Mouse (Mus musculus) neural tube, embryonic 15.5 days (tissue): Measurements from ENCODE around the gene Zfp287. TPM values are rescaled to one million over a fixed set of nuclear protein-coding genes. Genes with fewer than 3 reads are reported as not detected.
A peak's percentile ranks its signal among the peaks of the same experiment; 100 is the strongest.

Experiments
- ATAC-seq: fragments of 200-750 bp; cut with Nextera tagmentation; 2 replicates; pipeline ENCODE4 v1.8.0; 2017; ENCODE audit warnings: mild to moderate bottlenecking, moderate TSS enrichment, moderate library complexity; ENCODE audit not compliant: low FRiP score
- H3K27ac ChIP-seq: fragments of 300-500 bp; sonication (generic); replicated peaks from 2 replicates; pipeline ENCODE4 v1.5.1; 2015; ENCODE audit warnings: mild to moderate bottlenecking, inconsistent platforms
- H3K27me3 ChIP-seq: fragments of 300-500 bp; sonication (generic); replicated peaks from 2 replicates; pipeline ENCODE4 v1.6.1; 2015; ENCODE audit warnings: inconsistent platforms
- H3K36me3 ChIP-seq: fragments of 300-500 bp; sonication (generic); 2 replicates; pipeline ENCODE4 v1.6.1; 2015; ENCODE audit warnings: inconsistent platforms
- H3K4me1 ChIP-seq: fragments of 300-500 bp; sonication (generic); 2 replicates; pipeline ENCODE4 v1.6.1; 2015; ENCODE audit warnings: inconsistent platforms
- H3K4me2 ChIP-seq: fragments of 300-500 bp; sonication (generic); 2 replicates; pipeline ENCODE4 v1.6.1; 2015; ENCODE audit warnings: inconsistent platforms, mild to moderate bottlenecking, moderate library complexity
- H3K4me3 ChIP-seq: fragments of 300-500 bp; sonication (generic); replicated peaks from 2 replicates; pipeline ENCODE4 v1.5.1; 2015; ENCODE audit warnings: mild to moderate bottlenecking, inconsistent platforms
- H3K9ac ChIP-seq: fragments of 300-500 bp; sonication (generic); replicated peaks from 2 replicates; pipeline ENCODE4 v1.6.1; 2015; ENCODE audit warnings: mild to moderate bottlenecking, inconsistent platforms
- H3K9me3 ChIP-seq: fragments of 300-500 bp; sonication (generic); replicated peaks from 2 replicates; pipeline ENCODE4 v1.6.1; 2016; ENCODE audit warnings: inconsistent platforms
- WGBS: fragments of 180-500 bp; shearing (Covaris S2); methylation state at CpG from one replicate; pipeline ENCODE4 v1.1.7; 2015; ENCODE audit warnings: mixed read lengths; 5-methylcytosine and 5-hydroxymethylcytosine counted together
- polyA plus RNA-seq: library from polyadenylated mRNA; unstranded; fragments of >200 nt; fragmentation: Nextera tagmentation; extraction: Ambion mirVana; gene quantifications from 2 replicates; pipeline ENCODE4 v1.2.1, GENCODE M21; 2015

Zfp287 gene
- polyA plus RNA-seq, 1 experiment from 2014 or later: 18.0 TPM

DNA sequence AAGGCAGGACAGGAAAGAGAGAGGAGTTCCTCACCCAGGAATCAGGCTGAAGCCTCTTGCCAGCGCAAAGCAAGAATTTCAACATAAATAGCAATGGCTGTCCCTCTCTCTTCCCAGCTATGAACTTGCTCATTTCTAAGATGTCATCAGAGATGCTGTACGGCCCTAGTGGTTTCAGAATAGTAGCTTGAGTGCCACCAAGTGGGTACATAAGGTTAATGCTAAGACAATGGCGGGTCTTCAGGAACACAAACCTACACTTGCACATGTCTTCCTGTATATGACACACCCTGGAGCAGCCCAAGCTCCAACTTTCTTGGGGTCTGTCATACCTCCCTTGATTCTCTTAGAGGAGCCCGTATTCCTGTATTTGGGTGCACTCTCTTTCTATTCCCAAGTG lies 32.0 kb downstream of the Zfp287 start:
- Histone ChIP-seq H3K9ac (no peak overlapping the region), H3K4me3 (no peak overlapping the region), H3K4me1 (no peaks in the 10 kb centered on the region), H3K9me3 (no peaks in the 10 kb centered on the region), H3K4me2 (no peak overlapping the region), H3K27me3 (no peaks in the 10 kb centered on the region), H3K36me3 (no peaks in the 10 kb centered on the region), H3K27ac (no peak overlapping the region)
- whole genome bisulfite sequencing: 69% methylated on average over 4 of the region's 4 CpGs
- ATAC-seq: no peak

DNA sequence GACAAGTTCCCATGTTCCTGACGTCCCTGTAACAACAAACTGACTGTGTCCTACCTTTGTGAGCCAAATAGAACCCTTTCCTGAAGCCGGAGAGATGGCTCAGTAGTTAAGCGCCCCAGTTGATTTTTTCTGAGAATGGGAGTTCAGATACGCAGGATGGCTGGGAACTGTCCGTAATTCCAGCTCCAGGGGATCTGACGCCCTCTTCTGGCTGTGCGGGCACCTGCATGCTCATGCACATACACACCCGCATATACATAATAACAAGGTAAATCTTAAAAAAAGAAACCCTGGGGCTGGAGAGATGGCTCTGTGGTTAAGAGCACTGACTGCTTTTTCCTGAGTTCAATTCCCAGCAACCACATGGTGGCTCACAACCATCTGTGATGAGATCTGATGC lies 36.6 kb downstream of the Zfp287 start:
- H3K27ac ChIP-seq: no peak overlapping the region
- no peak overlapping the region for H3K4me3 ChIP-seq
- ATAC-seq: no peak
- H3K4me2 ChIP-seq: no peak overlapping the region
- no peaks in the 10 kb centered on the region for H3K36me3 ChIP-seq
- no peaks in the 10 kb centered on the region for H3K27me3 ChIP-seq
- H3K9me3 ChIP-seq: no peaks in the 10 kb centered on the region
- H3K9ac ChIP-seq: no peak overlapping the region
- H3K4me1 ChIP-seq: no peaks in the 10 kb centered on the region
- WGBS: 95% methylated on average over 8 of the region's 8 CpGs

DNA sequence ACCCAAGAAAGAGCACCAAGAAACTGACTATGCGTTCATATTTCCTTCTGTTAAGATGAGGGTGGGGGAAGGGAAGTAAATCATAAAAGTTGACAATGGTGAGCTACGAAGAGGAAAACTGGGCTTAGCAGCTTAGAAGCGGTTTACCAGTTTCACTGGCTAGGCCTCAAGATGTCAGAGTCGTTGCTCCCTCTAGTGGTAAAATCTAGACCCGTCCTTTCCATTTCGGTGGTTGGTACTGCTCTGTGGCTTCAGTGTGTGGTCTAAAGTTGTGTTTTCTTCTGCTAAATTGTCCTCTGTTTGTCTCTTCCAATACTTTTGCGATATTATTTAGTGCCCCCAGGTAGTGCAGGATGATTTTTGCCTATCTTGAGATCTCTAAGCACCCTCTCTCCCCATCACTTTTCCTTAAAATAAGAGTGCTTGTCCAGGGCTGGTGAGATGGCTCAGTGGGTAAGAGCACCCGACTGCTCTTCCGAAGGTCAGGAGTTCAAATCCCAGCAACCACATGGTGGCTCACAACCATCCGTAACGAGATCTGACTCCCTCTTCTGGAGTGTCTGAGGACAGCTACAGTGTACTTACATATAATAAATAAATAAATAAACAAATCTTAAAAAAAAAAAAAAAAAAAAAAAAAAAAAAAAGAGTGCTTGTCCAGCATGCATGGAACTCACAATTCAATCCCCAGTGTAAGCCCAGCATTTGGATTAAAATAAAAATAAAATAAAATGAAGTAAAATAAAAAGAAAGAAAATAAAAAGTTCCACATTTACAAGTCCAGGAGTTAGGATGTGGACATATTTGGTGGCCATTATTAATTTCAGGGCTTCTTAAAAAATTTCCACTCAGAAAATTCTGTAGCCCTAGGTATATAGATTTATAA lies 38.2 kb downstream of the Zfp287 start:
- H3K4me3 ChIP-seq: no peak overlapping the region
- no peak overlapping the region for H3K27ac ChIP-seq
- no peak overlapping the region for H3K9ac ChIP-seq
- H3K9me3 ChIP-seq: no peaks in the 10 kb centered on the region
- H3K36me3 ChIP-seq: no peaks in the 10 kb centered on the region
- H3K4me2 ChIP-seq: no peak overlapping the region
- peak; percentile 84 for ATAC-seq
- no peaks in the 10 kb centered on the region for H3K27me3 ChIP-seq
- WGBS: 28% methylated on average over 10 of the region's 11 CpGs
- H3K4me1 ChIP-seq: no peaks in the 10 kb centered on the region

DNA sequence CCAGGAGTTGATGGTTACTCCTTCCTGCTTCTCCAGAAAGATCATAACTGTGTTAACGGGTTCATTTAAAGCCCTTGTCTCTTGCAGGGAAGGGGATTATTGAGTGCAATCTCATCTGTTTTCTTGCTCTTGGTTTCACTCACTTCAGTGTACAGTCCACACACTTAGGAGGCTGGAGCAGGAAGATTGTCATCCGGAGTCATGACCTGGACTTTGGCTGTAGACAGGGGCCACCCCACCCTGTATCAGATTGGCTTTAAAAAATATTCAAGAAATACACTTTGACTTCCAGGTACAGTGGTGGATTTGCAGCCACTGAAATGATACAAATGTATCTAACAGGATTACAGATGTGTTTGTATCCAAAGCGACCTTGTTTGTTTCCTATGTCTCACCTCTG lies 40.1 kb downstream of the Zfp287 start:
- H3K36me3 ChIP-seq: no peaks in the 10 kb centered on the region

DNA sequence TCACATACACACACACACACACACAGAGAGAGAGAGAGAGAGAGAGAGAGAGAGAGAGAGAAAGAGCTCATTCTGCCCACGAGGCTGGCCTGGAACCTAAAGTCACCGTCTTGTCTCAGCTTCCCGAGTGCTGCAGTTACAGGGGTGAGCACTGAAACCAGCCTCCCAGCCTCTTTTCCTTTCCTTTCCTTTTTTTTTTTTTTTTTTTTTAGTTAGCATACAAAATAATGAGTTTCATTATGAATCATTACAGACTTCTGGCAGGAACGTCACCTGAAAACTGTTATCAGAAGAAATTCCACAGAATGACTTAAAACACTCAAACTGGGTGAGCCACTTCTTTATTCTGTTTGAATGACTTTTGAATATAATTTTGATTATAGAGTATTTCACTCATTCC lies 51.8 kb downstream of the Zfp287 start:
- H3K4me3 ChIP-seq: no peak overlapping the region
- H3K9ac ChIP-seq: no peak overlapping the region
- no peak for ATAC-seq
- no peaks in the 10 kb centered on the region for H3K36me3 ChIP-seq
- WGBS: 89% methylated on average over 4 of the region's 4 CpGs
- H3K27me3 ChIP-seq: no peaks in the 10 kb centered on the region
- H3K27ac ChIP-seq: no peak overlapping the region
- no peaks in the 10 kb centered on the region for H3K9me3 ChIP-seq
- peaks cover 6% of the 10 kb centered on the region for H3K4me1 ChIP-seq
- no peak overlapping the region for H3K4me2 ChIP-seq

More for the DNA sequence above, 40.1 kb downstream of the Zfp287 start:
- Histone ChIP-seq H3K27me3 (no peaks in the 10 kb centered on the region), H3K4me2 (no peak overlapping the region), H3K4me1 (no peaks in the 10 kb centered on the region), H3K27ac (no peak overlapping the region), H3K9me3 (no peaks in the 10 kb centered on the region), H3K9ac (no peak overlapping the region), H3K4me3 (no peak overlapping the region)
- 91% methylated on average over 3 of the region's 3 CpGs for WGBS
- no peak for ATAC-seq

DNA sequence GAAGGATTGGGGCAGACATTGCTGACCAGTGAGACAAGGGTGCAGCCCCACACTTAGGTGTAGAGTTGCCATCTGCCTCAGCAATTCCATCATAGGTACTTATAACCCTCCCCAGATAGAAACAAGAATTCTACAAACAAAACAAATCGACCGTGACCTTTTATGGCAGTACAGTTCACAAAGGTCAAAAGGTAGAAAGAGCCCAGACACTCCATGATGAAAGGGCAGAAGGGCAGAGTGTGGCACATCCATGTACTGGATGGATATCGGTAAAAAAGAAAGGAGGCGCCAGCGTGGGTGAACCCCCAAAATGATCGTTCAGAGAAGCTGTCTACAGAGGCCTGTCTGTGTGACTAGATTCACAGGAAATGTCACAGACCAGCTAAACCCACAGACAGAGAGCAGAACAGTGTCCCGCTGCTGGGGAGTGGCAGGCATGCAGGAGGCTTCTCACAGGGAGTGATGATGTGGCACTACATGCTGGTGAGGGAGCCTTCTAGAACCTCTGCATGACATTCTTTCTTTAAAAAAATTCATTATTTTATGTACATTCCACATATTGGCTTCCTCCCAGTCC lies 52.8 kb downstream of the Zfp287 start:
- WGBS: 88% methylated on average over 7 of the region's 7 CpGs
- Histone ChIP-seq H3K9ac (no peak overlapping the region), H3K27ac (no peak overlapping the region), H3K4me3 (no peak overlapping the region), H3K36me3 (no peaks in the 10 kb centered on the region), H3K4me1 (peaks cover 6% of the 10 kb centered on the region), H3K4me2 (no peak overlapping the region), H3K9me3 (no peaks in the 10 kb centered on the region), H3K27me3 (no peaks in the 10 kb centered on the region)
- no peak for ATAC-seq

GRCm38 (mm10) chr11:62676290-62676596 lies 55.5 kb downstream of the Zfp287 start:
- no peaks in the 10 kb centered on the region for H3K36me3 ChIP-seq
- H3K27ac ChIP-seq: no peak overlapping the region
- ATAC-seq: peak; percentile 50; the same call in 1 of the 2 replicates
- peaks cover 6% of the 10 kb centered on the region for H3K4me1 ChIP-seq
- H3K27me3 ChIP-seq: no peaks in the 10 kb centered on the region
- H3K9me3 ChIP-seq: no peaks in the 10 kb centered on the region
- whole genome bisulfite sequencing: 94% methylated on average over 4 of the region's 4 CpGs
- H3K4me3 ChIP-seq: no peak overlapping the region
- H3K9ac ChIP-seq: 0 out of 2 replicates have a peak overlapping the region, but pooled peaks have one; percentile 14
- H3K4me2 ChIP-seq: no peak overlapping the region

GRCm38 (mm10) chr11:62675480-62676289 lies 56.0 kb downstream of the Zfp287 start:
- Histone ChIP-seq H3K27ac (no peak overlapping the region), H3K4me3 (no peak overlapping the region), H3K36me3 (no peaks in the 10 kb centered on the region), H3K4me1 (peaks cover 6% of the 10 kb centered on the region), H3K4me2 (peak overlapping the region; percentile 58), H3K9ac (peak overlapping the region; percentile 14; the same call in 1 of the 2 replicates), H3K27me3 (no peaks in the 10 kb centered on the region), H3K9me3 (no peaks in the 10 kb centered on the region)
- 20% methylated on average over 17 of the region's 17 CpGs for WGBS
- peak; percentile 91 for ATAC-seq

- ATAC-seq: no peak
- WGBS: 83% methylated on average over 6 of the region's 6 CpGs
- no peak overlapping the region for H3K9ac ChIP-seq
- H3K36me3 ChIP-seq: no peaks in the 10 kb centered on the region
- H3K4me3 ChIP-seq: no peak overlapping the region
- no peak overlapping the region for H3K27ac ChIP-seq
- no peaks in the 10 kb centered on the region for H3K27me3 ChIP-seq
- H3K4me1 ChIP-seq: 0 out of 2 replicates have a peak, but pooled peaks cover 8% of the 10 kb centered on the region
- no peak overlapping the region for H3K4me2 ChIP-seq
- no peaks in the 10 kb centered on the region for H3K9me3 ChIP-seq
Observed at GRCm38 (mm10) chr11:62670006-62670405, 61.7 kb downstream of the Zfp287 start.

DNA sequence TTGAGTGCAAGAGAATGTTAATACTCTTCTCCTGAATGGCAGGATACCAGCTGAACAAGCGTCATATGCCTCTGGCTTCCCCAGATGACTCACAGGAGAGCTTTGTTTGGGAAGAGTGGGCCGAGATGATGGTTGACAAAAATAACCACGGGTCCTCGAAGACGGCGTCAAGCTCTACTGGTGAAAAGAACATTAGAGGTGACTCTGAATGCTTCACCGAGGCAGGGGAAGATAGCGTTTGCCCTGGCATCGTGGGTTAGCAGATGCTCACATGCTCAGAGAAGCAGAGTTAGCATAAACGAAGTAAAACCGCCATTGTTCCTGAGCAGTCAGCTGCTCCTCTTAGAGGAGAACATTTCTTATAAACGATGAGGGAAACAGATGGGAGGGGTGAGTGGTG lies 62.2 kb downstream of the Zfp287 start:
- 0 out of 2 replicates have a peak overlapping the region, but pooled peaks have one; percentile 11 for H3K4me2 ChIP-seq
- no peaks in the 10 kb centered on the region for H3K9me3 ChIP-seq
- H3K9ac ChIP-seq: no peak overlapping the region
- H3K27me3 ChIP-seq: no peaks in the 10 kb centered on the region
- ATAC-seq: no peak
- WGBS: 51% methylated on average over 12 of the region's 12 CpGs
- no peak overlapping the region for H3K4me3 ChIP-seq
- 0 out of 2 replicates have a peak, but pooled peaks cover 8% of the 10 kb centered on the region for H3K4me1 ChIP-seq
- no peak overlapping the region for H3K27ac ChIP-seq
- H3K36me3 ChIP-seq: no peaks in the 10 kb centered on the region

- H3K27ac ChIP-seq: no peak overlapping the region
Observed at GRCm38 (mm10) chr11:62668986-62669385, 62.7 kb downstream of the Zfp287 start.

More at GRCm38 (mm10) chr11:62668986-62669385, 62.7 kb downstream of the Zfp287 start:
- no peak overlapping the region for H3K4me3 ChIP-seq
- no peak overlapping the region for H3K9ac ChIP-seq
- no peaks in the 10 kb centered on the region for H3K9me3 ChIP-seq
- H3K27me3 ChIP-seq: no peaks in the 10 kb centered on the region
- WGBS: 83% methylated on average over 5 of the region's 5 CpGs
- no peak for ATAC-seq
- H3K36me3 ChIP-seq: no peaks in the 10 kb centered on the region
- H3K4me2 ChIP-seq: no peak overlapping the region
- H3K4me1 ChIP-seq: 0 out of 2 replicates have a peak, but pooled peaks cover 8% of the 10 kb centered on the region
